Mouse (Mus musculus) urinary bladder, postnatal 10 days (tissue): ENCODE data around the gene Atp4a.

Experiments
- DNase-seq: peaks from one replicate; pipeline ENCODE4 v3.0.0; 2022; ENCODE audit warnings: low spot score

Gene Atp4a

GRCm38 (mm10) chr7:30711942-30712341 is at the start of gene Atp4a:
Atp4a (plus strand) TSS chr7:30712209.
- no peak for DNase-seq

GRCm38 (mm10) chr7:30664529-30665200 is 47.3 kb upstream of the Atp4a start, which contains the start of gene Haus5:
Haus5 (minus strand) TSS chr7:30664994.
- DNase-seq: peak; percentile 65

DNA sequence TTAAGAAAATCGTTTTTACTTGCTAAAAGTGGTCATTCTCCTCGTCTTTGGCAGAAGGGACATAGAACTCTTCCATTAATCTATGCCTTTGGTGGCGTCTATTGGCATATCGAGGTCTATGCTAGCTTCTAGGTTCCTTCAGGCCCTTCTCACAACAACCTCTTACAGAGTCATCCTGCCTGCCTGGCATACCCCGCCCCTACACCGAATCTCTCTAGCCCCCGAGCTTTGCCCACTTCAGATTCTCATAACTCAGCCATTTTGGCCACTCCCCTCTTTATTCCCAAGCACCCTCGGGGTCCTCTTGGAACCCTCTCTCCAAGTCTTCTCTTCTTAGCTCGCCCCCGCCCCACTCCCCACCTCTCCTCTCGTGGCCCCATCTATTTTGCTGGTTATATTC is 46.7 kb upstream of the Atp4a start:
- no peak for DNase-seq

GRCm38 (mm10) chr7:30669229-30669628 is 42.8 kb upstream of the Atp4a start:
- DNase-seq: no peak

GRCm38 (mm10) chr7:30671480-30671879 is 40.5 kb upstream of the Atp4a start, which contains the start of gene Pmis2:
Pmis2 (minus strand) TSS chr7:30671605.
- DNase-seq: no peak

DNA sequence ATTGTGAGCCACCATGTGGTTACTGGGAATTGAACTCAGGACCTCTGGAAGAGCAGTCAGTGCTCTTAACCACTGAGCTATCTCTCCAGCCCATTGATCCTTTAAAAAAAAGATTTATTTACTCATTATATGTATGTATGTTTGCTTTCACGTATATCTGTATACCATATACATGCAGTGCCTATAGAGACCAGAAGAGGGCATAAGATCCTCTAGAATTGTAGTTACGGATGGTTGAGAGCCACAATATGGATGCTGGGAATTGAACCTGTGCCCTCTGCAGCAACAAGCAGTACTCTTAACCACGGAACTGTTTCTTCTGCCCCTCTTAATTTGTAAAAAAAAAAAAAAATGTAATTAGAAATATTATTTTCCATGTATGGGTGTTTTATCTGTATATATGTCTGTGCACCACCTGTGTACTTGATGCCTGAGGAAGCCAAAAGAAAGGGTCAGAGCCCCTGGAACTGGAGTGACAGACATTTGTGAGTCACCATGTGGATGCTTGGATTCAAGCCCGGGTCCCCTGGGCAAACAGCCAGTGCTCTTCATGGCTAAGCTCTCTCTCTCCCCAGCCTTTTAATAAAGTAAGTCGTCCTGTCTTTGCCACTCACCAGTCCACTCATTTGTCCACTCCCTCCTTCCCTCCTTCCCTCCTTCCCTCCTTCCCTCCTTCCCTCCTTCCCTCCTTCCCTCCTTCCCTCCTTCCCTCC is 33.6 kb upstream of the Atp4a start:
- no peak for DNase-seq

GRCm38 (mm10) chr7:30681897-30682296 is 30.1 kb upstream of the Atp4a start:
- no peak for DNase-seq

GRCm38 (mm10) chr7:30683425-30683824 is 28.6 kb upstream of the Atp4a start:
- DNase-seq: no peak

GRCm38 (mm10) chr7:30688325-30688724 is 23.7 kb upstream of the Atp4a start:
- DNase-seq: no peak

GRCm38 (mm10) chr7:30698101-30698500 is 13.9 kb upstream of the Atp4a start:
- no peak for DNase-seq

DNA sequence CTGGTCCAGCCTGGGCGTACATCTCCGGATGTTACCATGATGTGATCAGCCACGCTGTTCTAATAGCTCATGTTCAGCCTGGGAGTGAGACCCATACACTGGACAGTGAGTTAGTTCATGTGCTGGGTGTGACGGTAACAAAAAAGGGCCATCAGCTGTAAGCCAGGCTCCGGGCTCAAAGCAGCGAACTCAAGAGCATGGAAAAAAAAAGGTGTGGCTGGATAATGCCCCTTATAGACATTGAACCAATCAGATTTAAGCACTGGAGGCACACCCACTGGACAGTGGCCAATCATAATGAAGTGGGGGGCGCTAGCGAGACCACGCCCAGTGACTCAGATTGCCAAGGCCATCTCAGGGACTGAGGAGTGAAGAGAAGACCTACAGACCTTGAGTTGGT is 13.4 kb upstream of the Atp4a start, which contains the start of gene 2200002J24Rik:
Gene 2200002J24Rik (plus strand): TSS at position 338 of the 400 bp plus-strand sequence.
- DNase-seq: no peak

GRCm38 (mm10) chr7:30706214-30706882 is 5.7 kb upstream of the Atp4a start:
- no peak for DNase-seq

- DNase-seq: no peak
Measured at GRCm38 (mm10) chr7:30707441-30707840, 4.6 kb upstream of the Atp4a start.

DNA sequence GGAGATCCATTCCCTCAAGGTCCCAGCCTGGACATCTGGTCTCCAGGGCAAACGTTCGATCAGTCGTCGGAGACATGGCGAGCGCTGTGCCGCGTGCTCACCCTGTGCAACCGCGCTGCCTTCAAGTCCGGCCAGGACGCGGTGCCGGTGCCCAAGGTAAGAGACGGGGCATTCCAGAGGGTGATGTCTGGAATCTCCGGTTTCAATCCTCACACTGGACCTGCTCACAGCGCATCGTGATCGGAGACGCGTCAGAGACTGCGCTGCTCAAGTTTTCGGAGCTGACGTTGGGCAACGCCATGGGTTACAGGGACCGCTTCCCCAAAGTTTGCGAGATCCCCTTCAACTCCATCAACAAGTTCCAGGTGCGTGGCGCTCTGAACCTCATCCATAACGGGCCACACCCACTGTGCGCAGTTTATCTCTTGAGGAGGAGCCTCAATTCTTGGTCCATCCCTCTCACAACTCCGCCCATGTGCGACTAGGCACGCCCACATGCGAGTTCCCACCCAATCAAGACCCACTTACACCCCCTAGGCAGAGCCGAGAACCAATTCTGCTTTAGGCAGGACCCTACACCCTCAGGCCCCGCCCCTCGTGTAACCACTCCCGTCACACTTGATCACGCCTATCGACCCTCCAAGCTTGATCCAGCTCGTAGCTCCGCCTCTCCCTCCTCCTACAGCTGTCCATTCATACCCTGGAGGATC is 5.2 kb downstream of the Atp4a start:
- DNase-seq: no peak

GRCm38 (mm10) chr7:30717716-30718046 is 5.7 kb downstream of the Atp4a start:
- DNase-seq: no peak

GRCm38 (mm10) chr7:30719669-30720068 is 7.7 kb downstream of the Atp4a start:
- no peak for DNase-seq

- no peak for DNase-seq
Measured at GRCm38 (mm10) chr7:30721286-30721685, 9.3 kb downstream of the Atp4a start.

- DNase-seq: no peak
Measured at GRCm38 (mm10) chr7:30723274-30723953, 11.4 kb downstream of the Atp4a start.

DNA sequence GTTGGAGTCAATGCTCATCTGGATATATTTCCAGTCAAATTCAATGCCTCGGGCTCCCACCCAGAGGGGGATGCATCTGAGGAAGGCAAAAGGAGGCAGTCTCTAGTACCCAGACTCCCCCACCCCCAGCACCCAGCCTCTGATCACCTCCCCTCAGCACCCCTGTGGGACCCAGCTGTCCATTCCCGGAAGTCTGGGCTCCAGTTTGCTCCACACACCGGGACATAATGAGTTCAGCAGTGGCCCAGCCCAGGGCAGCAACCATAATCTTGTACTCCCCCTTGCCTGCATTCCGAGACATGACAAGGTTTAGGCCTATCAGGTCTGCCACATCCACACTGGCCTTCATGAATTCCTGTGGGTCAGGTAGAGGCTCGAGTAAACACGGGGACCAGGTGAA is 16.2 kb downstream of the Atp4a start:
- DNase-seq: no peak

GRCm38 (mm10) chr7:30728739-30729395 is 16.9 kb downstream of the Atp4a start:
- DNase-seq: no peak

DNA sequence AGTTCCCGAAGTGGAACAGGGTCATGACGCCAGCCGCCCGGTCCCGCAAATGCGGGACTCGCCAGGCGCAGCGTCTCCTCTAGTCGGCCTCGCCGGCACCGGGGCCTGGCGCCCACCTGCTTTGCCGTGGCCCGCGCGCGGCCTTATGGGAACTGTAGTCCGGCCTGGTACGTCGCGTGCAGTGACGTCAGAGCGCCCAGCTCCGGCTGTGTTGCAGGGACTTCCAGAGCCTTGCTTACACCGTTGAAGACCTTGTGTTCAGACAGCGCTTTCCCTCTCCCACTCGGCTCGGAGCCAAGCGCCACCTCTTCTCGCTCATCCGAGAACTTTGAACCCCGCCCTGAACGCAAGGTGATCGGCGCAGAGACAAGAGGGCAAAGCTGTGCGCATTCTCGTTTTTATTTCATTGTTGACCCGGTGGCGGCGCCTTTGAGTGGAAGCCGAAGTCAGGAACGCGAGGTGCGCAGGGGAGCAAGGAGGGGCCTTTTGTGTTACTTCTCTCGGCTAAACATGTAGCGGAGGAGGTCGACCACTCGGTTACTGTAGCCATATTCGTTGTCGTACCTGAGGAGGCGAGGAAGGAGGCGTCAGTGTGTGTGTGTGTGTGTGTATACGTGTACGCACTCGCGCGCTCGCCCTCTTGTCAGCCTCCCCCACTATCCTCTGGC is 17.5 kb downstream of the Atp4a start, which contains the start of gene Tmem147:
Gene Tmem147 (minus strand): TSS at position 145 of the 668 bp plus-strand sequence.
- peak; percentile 88 for DNase-seq
